Mouse (Mus musculus): ENCODE results near the gene Neu4.
"Not testable (repeated sequence)": the region's sequence is repeated elsewhere in the genome, so short reads cannot be mapped to it uniquely, and the experiment has no call there.

DNA sequence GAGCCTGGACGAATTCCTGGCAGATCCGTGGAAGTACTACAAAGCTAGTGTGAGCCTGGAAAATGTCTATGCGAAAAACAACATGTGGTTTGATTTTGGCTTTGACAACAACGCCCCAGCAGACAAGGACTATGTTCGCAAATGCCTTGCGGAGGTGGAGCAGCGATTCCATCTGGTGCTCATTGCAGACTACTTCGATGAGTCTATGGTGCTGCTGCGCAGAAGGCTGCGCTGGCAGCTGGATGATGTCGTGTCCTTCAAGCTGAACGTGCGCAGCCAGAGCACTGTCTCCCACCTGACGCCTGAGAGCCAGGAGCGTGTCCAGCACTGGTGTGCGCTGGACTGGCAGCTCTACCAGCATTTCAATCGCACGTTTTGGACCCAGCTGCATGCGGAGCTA lies 11.4 kb upstream of the Neu4 start:
- TF ChIP-seq CTCF (IDR thresholded peaks at IDR 0.05; ENCODE audit: low read depth, low read length); POLR2A (IDR thresholded peaks at IDR 0.05; ENCODE audit: extremely low read depth, insufficient read depth, low read length): not testable (repeated sequence)
